Mouse (Mus musculus): ENCODE results near the gene Rtn1. TPM values are rescaled to one million over a fixed set of nuclear protein-coding genes. Genes with fewer than 3 reads are reported as not detected.
"Not testable (repeated sequence)": the region's sequence is repeated elsewhere in the genome, so short reads cannot be mapped to it uniquely, and the experiment has no call there.

The Rtn1 gene
- polyA plus RNA-seq, 1 experiment from 2014 or later = 505 TPM

GRCm38 (mm10) chr12:72303624-72304346 lies 105.1 kb downstream of the Rtn1 start:
- Histone ChIP-seq H3K9ac (ENCODE audit: low read depth, low read length) (no peak overlapping the region), H3K4me3 (ENCODE audit: low read depth, low read length) (0 out of 2 replicates have a peak overlapping the region, but pooled peaks have one; percentile 4), H3K4me2 (replicated peaks; ENCODE audit: low read depth, low read length) (peak overlapping the region; percentile 11; the same call in 1 of the 2 replicates), H3K27ac (ENCODE audit: low read depth, low read length) (peak overlapping the region; percentile 47; the same call in 1 of the 2 replicates), H3K36me3 (ENCODE audit: control insufficient read depth, insufficient read depth, low read length) (no peaks in the 10 kb centered on the region), H3K27me3 (ENCODE audit: control insufficient read depth, insufficient read depth, low read length) (no peaks in the 10 kb centered on the region), H3K9me3 (ENCODE audit: control insufficient read depth, low read length) (no peaks in the 10 kb centered on the region), H3K4me1 (replicated peaks; ENCODE audit: control insufficient read depth, insufficient read depth, low read length) (peaks cover 2% of the 10 kb centered on the region; the same call in 1 of the 2 replicates)
- ATAC-seq (ENCODE audit: low FRiP score) (peak; percentile 67), DNase-seq (ENCODE audit: low spot score) (no peak)
- WGBS = 62% methylated on average over 36 of the region's 37 CpGs

- H3K27me3 ChIP-seq (ENCODE audit: control insufficient read depth, insufficient read depth, low read length) = no peaks in the 10 kb centered on the region
- no peaks in the 10 kb centered on the region for H3K9me3 ChIP-seq (ENCODE audit: control insufficient read depth, low read length)
- H3K4me3 ChIP-seq (ENCODE audit: low read depth, low read length) = no peak overlapping the region
- no peaks in the 10 kb centered on the region for H3K36me3 ChIP-seq (ENCODE audit: control insufficient read depth, insufficient read depth, low read length)
- no peak overlapping the region for H3K9ac ChIP-seq (ENCODE audit: low read depth, low read length)
- no peak overlapping the region for H3K27ac ChIP-seq (ENCODE audit: low read depth, low read length)
- DNase-seq (ENCODE audit: low spot score) = peak; percentile 27
- peaks cover 2% of the 10 kb centered on the region; the same call in 1 of the 2 replicates for H3K4me1 ChIP-seq (replicated peaks; ENCODE audit: control insufficient read depth, insufficient read depth, low read length)
- ATAC-seq (ENCODE audit: low FRiP score) = no peak
- no peak overlapping the region for H3K4me2 ChIP-seq (replicated peaks; ENCODE audit: low read depth, low read length)
- WGBS = 44% methylated on average over 8 of the region's 8 CpGs
Observed at GRCm38 (mm10) chr12:72301431-72301830, 107.4 kb downstream of the Rtn1 start.

DNA sequence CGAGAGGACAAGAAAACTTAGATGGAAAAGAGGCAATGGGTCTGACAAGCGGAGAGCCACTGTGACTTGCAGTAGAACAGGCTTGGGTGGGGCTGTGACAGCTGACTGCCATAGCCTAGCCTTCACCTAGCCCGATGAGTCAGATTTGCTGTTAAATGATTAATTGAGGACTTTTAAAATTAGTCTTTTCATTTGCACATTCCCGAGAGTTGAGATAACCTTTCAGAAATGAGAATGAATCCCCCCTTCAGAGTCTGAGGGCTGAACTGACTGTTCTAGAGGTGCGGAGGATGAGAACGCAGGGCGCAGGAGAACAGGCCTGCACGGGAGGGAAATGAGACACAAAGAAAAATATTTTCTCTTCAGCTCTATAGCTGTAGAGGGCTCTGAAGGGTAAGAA lies 107.9 kb downstream of the Rtn1 start:
- DNase-seq (ENCODE audit: low spot score) (no peak), ATAC-seq (ENCODE audit: low FRiP score) (no peak)
- 76% methylated on average over 8 of the region's 8 CpGs for WGBS
- Histone ChIP-seq H3K36me3 (ENCODE audit: control insufficient read depth, insufficient read depth, low read length) (no peaks in the 10 kb centered on the region), H3K4me2 (replicated peaks; ENCODE audit: low read depth, low read length) (no peak overlapping the region), H3K4me1 (replicated peaks; ENCODE audit: control insufficient read depth, insufficient read depth, low read length) (peaks cover 2% of the 10 kb centered on the region; the same call in 1 of the 2 replicates), H3K9ac (ENCODE audit: low read depth, low read length) (no peak overlapping the region), H3K4me3 (ENCODE audit: low read depth, low read length) (no peak overlapping the region), H3K27ac (ENCODE audit: low read depth, low read length) (no peak overlapping the region), H3K27me3 (ENCODE audit: control insufficient read depth, insufficient read depth, low read length) (no peaks in the 10 kb centered on the region), H3K9me3 (ENCODE audit: control insufficient read depth, low read length) (no peaks in the 10 kb centered on the region)

GRCm38 (mm10) chr12:72298222-72298621 lies 110.6 kb downstream of the Rtn1 start:
- Histone ChIP-seq H3K9me3 (ENCODE audit: control insufficient read depth, low read length) (no peaks in the 10 kb centered on the region), H3K4me3 (ENCODE audit: low read depth, low read length) (no peak overlapping the region), H3K36me3 (ENCODE audit: control insufficient read depth, insufficient read depth, low read length) (no peaks in the 10 kb centered on the region), H3K27me3 (ENCODE audit: control insufficient read depth, insufficient read depth, low read length) (no peaks in the 10 kb centered on the region), H3K4me1 (replicated peaks; ENCODE audit: control insufficient read depth, insufficient read depth, low read length) (no peaks in the 10 kb centered on the region), H3K4me2 (replicated peaks; ENCODE audit: low read depth, low read length) (no peak overlapping the region), H3K9ac (ENCODE audit: low read depth, low read length) (no peak overlapping the region), H3K27ac (ENCODE audit: low read depth, low read length) (no peak overlapping the region)
- no peak for ATAC-seq (ENCODE audit: low FRiP score)
- WGBS = 55% methylated on average over 7 of the region's 7 CpGs
- DNase-seq (ENCODE audit: low spot score) = no peak

GRCm38 (mm10) chr12:72296552-72296951 lies 112.3 kb downstream of the Rtn1 start:
- no peak for ATAC-seq (ENCODE audit: low FRiP score)
- H3K9ac ChIP-seq (ENCODE audit: low read depth, low read length) = no peak overlapping the region
- no peaks in the 10 kb centered on the region for H3K4me1 ChIP-seq (replicated peaks; ENCODE audit: control insufficient read depth, insufficient read depth, low read length)
- no peaks in the 10 kb centered on the region for H3K36me3 ChIP-seq (ENCODE audit: control insufficient read depth, insufficient read depth, low read length)
- DNase-seq (ENCODE audit: low spot score) = no peak
- no peaks in the 10 kb centered on the region for H3K27me3 ChIP-seq (ENCODE audit: control insufficient read depth, insufficient read depth, low read length)
- 90% methylated on average over 5 of the region's 5 CpGs for WGBS
- no peak overlapping the region for H3K27ac ChIP-seq (ENCODE audit: low read depth, low read length)
- H3K4me2 ChIP-seq (replicated peaks; ENCODE audit: low read depth, low read length) = no peak overlapping the region
- no peak overlapping the region for H3K4me3 ChIP-seq (ENCODE audit: low read depth, low read length)
- H3K9me3 ChIP-seq (ENCODE audit: control insufficient read depth, low read length) = no peaks in the 10 kb centered on the region; the same call in 1 of the 2 replicates

DNA sequence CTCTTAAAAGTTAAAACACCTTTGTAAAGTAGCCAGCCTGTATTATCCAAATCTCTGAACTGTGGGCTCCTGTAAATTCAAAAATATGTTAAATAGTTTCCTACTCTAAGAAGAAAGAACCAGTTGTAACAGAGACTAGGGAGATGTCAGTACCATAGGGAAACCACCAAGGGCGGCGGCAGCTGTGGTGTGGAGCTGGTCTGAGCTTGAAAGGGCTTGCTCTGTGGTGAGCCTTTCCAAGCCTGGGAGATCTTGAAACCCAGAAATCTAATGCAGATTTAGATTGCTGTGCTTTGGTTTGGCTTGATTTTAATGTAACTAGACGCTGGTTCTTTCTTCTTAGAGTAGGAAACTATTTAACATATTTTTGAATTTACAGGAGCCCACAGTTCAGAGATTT lies 115.7 kb downstream of the Rtn1 start:
- H3K4me3 ChIP-seq (ENCODE audit: low read depth, low read length); H3K9me3 ChIP-seq (ENCODE audit: control insufficient read depth, low read length); H3K36me3 ChIP-seq (ENCODE audit: control insufficient read depth, insufficient read depth, low read length); H3K4me2 ChIP-seq (replicated peaks; ENCODE audit: low read depth, low read length); H3K27ac ChIP-seq (ENCODE audit: low read depth, low read length); H3K9ac ChIP-seq (ENCODE audit: low read depth, low read length); H3K4me1 ChIP-seq (replicated peaks; ENCODE audit: control insufficient read depth, insufficient read depth, low read length); H3K27me3 ChIP-seq (ENCODE audit: control insufficient read depth, insufficient read depth, low read length); ATAC-seq (ENCODE audit: low FRiP score); DNase-seq (ENCODE audit: low spot score): not testable (repeated sequence)
- WGBS = 94% methylated on average over 3 of the region's 3 CpGs

GRCm38 (mm10) chr12:72292566-72292965 lies 116.3 kb downstream of the Rtn1 start:
- Histone ChIP-seq H3K9me3 (ENCODE audit: control insufficient read depth, low read length) (no peaks in the 10 kb centered on the region; the same call in 1 of the 2 replicates), H3K4me1 (replicated peaks; ENCODE audit: control insufficient read depth, insufficient read depth, low read length) (no peaks in the 10 kb centered on the region), H3K4me3 (ENCODE audit: low read depth, low read length) (no peak overlapping the region), H3K27ac (ENCODE audit: low read depth, low read length) (no peak overlapping the region), H3K36me3 (ENCODE audit: control insufficient read depth, insufficient read depth, low read length) (no peaks in the 10 kb centered on the region), H3K27me3 (ENCODE audit: control insufficient read depth, insufficient read depth, low read length) (no peaks in the 10 kb centered on the region), H3K4me2 (replicated peaks; ENCODE audit: low read depth, low read length) (no peak overlapping the region), H3K9ac (ENCODE audit: low read depth, low read length) (no peak overlapping the region)
- ATAC-seq (ENCODE audit: low FRiP score) (no peak), DNase-seq (ENCODE audit: low spot score) (no peak)
- WGBS = 84% methylated on average over 2 of the region's 2 CpGs

GRCm38 (mm10) chr12:72291266-72291665 lies 117.6 kb downstream of the Rtn1 start:
- ATAC-seq (ENCODE audit: low FRiP score) (no peak), DNase-seq (ENCODE audit: low spot score) (no peak)
- Histone ChIP-seq H3K4me3 (ENCODE audit: low read depth, low read length) (no peak overlapping the region), H3K36me3 (ENCODE audit: control insufficient read depth, insufficient read depth, low read length) (no peaks in the 10 kb centered on the region), H3K27me3 (ENCODE audit: control insufficient read depth, insufficient read depth, low read length) (no peaks in the 10 kb centered on the region), H3K9me3 (ENCODE audit: control insufficient read depth, low read length) (no peaks in the 10 kb centered on the region; the same call in 1 of the 2 replicates), H3K9ac (ENCODE audit: low read depth, low read length) (no peak overlapping the region), H3K27ac (ENCODE audit: low read depth, low read length) (no peak overlapping the region), H3K4me2 (replicated peaks; ENCODE audit: low read depth, low read length) (no peak overlapping the region), H3K4me1 (replicated peaks; ENCODE audit: control insufficient read depth, insufficient read depth, low read length) (no peaks in the 10 kb centered on the region)
- WGBS = 94% methylated on average over 4 of the region's 4 CpGs

- Histone ChIP-seq H3K27ac (ENCODE audit: low read depth, low read length) (no peak overlapping the region), H3K27me3 (ENCODE audit: control insufficient read depth, insufficient read depth, low read length) (no peaks in the 10 kb centered on the region), H3K4me1 (replicated peaks; ENCODE audit: control insufficient read depth, insufficient read depth, low read length) (no peaks in the 10 kb centered on the region), H3K4me3 (ENCODE audit: low read depth, low read length) (no peak overlapping the region), H3K9me3 (ENCODE audit: control insufficient read depth, low read length) (no peaks in the 10 kb centered on the region; the same call in 1 of the 2 replicates), H3K36me3 (ENCODE audit: control insufficient read depth, insufficient read depth, low read length) (no peaks in the 10 kb centered on the region), H3K9ac (ENCODE audit: low read depth, low read length) (no peak overlapping the region), H3K4me2 (replicated peaks; ENCODE audit: low read depth, low read length) (no peak overlapping the region)
- no peak for ATAC-seq (ENCODE audit: low FRiP score)
- WGBS = 72% methylated on average over 3 of the region's 3 CpGs
- no peak for DNase-seq (ENCODE audit: low spot score)
Observed at GRCm38 (mm10) chr12:72288215-72288614, 120.6 kb downstream of the Rtn1 start.

Measured in hindbrain, embryonic 11.5 days (tissue).